Mouse (Mus musculus): Measurements from ENCODE around the gene Nav1. TPM values are rescaled to one million over a fixed set of nuclear protein-coding genes. Genes with fewer than 3 reads are reported as not detected.

The Nav1 gene
- total RNA-seq, 2 experiments from 2014 or later, result 232 to 237 TPM

DNA sequence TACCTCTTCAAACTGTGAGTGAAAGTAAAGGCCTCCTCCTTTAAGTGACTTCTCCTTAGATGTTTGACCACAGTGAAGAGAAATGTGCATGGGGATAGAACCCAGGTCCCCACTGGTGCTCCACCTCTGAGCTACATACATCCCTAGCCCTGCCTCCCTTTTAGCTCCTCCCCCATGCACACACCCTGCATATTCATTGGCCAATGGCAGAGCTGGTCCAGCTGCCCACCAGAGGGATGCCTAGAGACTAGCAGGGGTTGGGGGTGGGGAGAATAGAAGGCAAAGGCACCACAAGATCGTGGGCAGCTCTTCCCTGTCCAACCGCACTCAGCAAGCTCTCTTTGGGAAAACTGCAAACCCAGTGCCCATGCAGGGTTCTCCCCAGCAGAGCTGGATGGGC, 83.8 kb downstream of the Nav1 start:
- intact Hi-C loops (cut with DNase I), result no loop called here
- no peak for DNase-seq

DNA sequence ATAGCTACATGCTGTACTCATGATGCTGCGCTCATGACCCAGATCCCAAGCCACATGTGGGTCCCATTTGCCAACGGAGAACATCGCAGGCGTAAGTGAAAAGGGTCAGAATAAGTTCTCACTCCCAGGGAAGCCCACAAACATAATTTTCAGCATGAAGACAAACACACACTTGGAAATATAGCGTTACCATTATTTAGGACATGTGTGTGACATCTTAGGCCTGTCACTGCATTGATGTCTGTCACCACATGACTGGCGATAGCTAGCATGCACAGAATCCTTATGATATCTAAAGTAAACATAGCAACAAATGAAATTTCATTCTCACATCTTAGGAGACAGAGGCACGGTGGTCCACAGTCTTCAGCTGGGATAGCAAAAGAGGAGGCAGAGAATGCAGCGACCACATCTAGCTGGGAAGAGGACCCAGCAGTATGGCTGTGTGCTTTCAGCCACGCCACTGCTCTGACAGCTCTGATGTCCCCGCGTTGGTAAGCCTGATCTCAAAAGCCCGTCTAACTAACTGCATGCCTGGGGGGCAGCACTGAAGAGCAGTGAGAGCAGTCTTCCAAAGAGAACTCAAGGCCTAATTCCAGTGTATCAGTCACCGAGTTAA, 86.4 kb downstream of the Nav1 start:
- DNase-seq, result no peak
- intact Hi-C loops (cut with DNase I), result no loop called here

DNA sequence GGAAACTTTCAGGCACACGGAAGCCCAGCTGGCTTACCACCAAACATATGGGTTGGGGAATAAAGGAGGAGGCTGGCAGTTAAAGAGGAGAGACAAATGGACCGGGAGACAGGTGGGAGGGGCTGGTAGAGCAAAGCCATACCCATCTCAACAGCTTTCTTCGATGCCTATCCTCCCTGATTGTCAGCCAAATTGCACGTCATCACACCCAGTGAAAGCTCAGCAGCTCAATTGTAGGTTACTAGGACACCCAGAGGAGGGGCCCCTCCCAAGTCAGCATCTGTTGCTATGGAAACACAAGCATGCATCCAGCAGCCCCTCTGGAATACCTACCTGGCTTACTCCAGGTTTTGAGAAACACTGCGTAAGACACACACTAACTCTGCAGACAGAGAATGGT, 88.4 kb downstream of the Nav1 start:
- DNase-seq, result peak; percentile 35
- intact Hi-C loops (cut with DNase I), result no loop called here

DNA sequence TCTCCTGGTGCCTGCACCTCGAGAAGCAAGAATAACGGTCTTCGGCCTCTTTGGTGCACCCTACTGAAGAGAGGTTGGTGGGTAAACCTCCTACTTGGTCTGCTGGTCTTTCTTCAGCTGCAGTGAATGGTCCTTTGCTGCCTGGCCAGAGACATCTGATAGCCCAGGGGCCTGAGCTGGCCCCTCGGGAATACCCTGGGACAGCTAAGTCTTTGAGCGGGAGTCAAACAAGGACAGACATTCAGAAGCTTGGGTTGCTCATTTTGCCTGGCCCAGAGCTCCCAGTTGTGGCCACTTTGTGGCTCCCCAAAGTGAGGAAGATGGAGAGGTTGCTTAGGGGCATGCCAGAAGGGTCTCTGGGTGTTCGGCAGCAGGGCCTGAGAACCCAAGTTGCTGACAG, 89.6 kb downstream of the Nav1 start:
- intact Hi-C loops (cut with DNase I), result no loop called here
- no peak for DNase-seq

DNA sequence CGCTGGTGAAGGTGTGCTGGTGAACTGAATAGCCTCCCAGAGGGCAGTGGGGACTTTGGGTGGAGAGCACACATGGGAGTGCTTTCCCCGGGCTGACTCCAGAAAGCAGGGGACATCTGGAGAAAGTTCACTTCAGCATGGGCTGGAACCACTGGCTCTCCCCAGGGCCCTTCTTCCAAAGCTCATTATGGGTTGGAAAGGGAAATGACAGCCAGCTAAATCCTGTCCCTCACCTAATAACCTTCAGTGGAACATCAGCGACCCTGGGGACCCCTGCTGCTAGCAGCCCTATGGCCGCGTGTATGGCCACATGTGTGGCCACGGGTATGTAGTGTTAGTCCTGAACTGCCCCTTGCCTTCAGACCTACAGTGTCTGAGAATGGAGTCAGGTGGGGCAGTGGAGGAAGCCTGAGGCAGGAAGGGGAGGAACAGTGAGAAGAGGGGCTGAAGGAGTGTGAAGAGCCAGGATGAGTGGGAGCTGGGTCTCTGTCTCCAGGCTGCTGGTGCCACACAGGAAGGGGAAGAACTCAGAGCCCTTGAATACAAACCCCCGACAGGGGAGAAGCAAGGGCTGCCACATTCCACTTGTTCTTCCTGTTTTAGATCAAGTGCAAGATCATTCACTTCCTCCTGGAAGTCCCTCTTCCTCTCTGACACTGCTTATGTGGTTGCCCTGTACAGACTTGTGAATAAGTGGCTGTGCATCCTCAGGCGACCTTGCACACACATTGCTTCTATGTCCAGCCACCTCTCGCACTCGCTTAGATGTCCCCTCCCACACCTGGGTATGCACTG, 90.4 kb downstream of the Nav1 start:
- intact Hi-C loops (cut with DNase I), result no loop called here
- no peak for DNase-seq

DNA sequence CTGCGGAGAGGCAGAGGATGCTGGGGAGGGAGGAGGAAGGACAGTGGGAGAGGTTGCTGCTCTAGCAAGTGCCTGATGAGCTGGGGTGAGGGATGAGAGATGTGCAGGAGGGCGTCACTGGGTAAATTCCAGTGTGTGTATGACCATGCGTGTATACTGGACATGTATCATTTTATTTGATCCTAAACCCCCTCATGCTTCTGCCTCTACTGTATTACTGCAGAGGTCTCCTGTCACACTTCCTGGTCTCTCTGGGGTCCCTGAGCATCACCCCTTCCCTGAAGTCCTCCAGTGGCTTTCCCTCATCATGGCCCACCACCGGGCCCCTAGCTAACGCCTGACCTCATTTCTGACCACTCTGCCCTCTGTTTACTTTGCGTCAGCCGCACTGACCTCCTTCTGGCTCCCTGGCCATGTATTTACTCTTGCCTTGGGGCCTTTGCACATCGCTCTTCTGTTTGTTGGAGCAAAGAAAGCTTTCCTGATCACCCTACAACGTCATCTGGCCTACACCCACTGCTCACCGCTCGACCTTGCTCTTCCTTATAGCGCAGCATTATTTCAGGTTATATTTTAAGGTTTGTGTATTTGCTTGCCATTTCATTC, 91.4 kb downstream of the Nav1 start:
- intact Hi-C loops (cut with DNase I), result no loop called here
- no peak for DNase-seq

DNA sequence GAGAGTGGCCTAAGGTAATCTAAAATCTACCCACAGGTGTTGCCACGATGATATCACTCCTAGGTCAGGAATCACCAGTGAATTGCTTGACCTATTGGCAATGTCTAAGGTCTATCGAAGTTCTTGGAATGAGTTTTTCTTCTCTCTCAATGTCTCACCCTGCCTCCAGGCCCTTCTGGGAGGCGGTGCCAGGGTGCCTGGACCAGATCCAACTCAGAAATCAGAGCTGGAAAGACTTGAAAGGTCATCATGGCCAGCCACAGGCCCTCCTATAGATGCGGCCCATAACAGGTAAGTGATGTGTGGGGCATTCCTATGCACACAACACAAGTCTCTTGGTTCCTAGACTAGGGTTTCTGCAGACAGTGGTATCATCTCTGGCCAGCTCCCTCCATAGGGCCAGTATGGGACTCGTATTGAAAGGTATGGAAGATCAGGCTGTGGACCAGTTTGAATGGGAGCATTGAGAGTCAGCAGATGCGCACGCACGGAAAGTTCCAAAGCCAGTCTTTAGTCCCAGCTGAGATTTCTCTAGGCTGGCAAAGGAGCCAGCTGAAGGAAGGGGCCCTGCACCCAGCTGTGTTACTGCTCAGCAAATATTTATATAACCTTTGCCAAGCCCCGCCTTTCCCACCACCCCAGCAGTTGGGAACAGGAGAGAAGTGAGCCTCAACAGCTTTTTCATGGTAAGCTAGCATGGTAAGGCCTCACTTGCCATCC, 92.0 kb downstream of the Nav1 start:
- DNase-seq, result no peak
- intact Hi-C loops (cut with DNase I), result no loop called here

DNA sequence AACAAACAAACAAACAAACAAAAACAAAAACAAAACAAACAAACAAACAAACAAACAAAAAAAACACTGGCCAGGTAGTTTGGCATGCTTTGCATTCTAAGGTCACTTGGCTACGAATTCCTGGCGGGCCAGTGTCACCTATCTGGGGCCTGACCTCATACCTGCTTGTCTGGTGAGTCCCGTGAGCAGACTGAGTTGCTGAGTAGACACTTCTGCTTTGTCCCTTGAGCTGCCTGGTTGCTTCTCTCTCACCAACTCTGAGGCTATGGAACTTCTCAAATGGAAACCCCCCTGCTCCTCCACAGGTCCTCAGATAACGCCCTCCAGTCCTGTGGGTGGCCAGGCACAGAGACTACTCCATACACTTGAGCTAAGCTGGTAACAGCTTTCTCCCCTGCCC, 93.0 kb downstream of the Nav1 start:
- no peak for DNase-seq
- intact Hi-C loops (cut with DNase I), result no loop called here

DNA sequence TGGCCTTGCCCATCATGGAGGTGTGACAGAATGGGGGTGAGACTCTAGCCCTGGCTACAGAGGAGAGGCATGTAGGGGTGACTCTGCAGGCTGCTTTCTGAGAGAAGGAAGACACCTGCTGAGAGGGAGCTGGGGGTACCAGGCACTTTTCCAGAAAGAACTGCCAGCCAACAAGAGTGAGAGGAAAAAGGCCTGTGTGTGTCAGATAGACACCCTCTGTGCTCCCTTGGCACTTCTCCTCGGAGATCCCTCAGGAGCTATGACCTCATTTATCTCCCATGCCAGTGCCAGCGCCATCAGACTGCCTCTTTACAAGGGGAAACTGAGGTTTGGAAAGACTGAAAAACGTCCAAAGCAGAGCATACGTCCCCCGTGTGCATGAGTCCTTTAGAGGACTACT, 93.6 kb downstream of the Nav1 start:
- intact Hi-C loops (cut with DNase I), result no loop called here
- DNase-seq, result no peak

DNA sequence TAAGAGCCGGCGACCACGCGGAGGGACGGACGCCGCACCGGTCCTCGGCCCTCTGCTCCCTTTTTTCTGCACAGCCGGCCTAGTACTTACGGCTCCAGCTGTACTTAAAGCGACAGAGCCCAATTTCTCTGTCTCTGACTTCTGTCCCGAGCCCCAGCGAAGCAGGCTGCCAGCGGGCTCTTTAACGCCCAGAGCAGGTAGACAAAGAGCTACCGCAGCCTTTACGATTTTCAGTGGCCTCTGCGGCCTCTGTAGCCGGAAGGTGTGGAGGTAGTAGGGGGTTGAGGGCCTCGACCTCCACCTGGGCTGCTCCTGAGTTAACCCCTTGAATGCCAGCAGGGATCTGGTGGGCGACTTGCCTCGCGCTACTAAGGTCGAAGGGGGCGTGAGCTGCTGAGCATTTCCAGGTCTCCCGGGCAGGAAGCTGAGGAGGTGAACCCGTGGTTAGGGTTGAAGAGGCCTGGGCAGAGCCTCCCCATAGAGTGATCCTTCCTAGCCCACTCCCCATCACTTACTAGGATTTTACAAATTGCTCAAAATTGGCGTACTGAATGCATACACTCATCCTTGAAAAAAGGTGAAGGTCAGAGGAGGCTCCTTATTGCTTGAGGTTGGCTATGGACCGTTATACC, 96.6 kb downstream of the Nav1 start:
- no peak for DNase-seq
- intact Hi-C loops (cut with DNase I), result no loop called here

DNA sequence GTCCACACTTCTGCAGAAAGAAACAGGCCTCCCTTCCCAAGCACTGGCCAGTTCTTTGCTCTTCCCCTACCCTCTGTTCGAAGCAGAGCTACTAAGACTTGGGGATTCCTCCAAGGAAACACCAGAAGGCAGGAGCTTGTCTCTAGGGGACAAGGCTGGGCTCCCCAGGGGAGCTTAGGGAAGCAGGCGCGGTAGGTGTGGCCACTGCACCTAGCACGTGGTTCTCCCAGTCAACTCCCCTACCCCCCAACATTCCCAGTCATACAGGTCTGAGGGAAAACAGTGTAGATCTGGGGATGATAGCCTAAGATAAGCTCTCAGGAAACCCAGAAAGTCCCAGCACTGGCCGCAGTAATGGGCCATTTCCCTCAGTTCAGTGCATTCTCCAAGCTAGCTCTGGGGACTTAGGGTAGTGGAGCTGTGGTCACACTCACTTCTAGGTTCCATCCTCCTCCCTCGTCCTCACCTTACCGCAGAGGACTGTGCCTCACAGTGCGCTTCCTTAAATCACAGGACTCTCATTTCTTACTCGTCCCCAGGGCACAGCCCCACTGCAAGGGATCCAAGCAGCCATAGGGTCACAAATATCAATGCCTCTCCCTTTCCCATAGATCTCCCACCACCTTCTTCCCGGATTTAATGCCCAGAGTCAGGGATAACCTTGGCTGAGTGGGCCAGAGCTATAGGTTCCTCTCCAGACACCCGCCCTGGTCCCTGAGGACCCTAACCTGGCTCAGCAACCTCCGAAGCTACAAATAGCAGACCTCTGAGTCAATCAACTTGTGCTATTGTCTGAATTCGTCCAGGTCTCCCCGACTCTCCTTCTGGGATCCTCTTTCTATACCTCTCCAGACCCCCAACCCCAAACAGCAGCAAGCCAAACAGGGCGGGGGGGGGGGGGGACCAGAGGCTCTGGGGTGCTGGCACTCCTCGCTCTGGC, 97.7 kb downstream of the Nav1 start:
- no peak for DNase-seq
- intact Hi-C loops (cut with DNase I), result no loop called here

DNA sequence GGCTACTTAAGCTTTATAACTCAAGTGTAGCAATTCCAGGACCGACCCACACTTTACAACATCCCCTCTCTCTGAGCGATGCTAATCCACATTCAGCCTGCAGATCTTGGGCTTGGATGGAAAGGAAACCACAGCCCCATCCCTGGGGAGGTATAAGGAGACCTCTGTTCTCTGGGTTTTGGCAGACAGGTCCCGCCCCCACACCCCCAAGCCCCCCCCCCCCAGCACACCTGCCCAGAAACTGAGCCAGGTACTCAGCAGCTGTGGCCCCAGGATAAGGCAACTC, 98.8 kb downstream of the Nav1 start:
- intact Hi-C loops (cut with DNase I), result no loop called here

DNA sequence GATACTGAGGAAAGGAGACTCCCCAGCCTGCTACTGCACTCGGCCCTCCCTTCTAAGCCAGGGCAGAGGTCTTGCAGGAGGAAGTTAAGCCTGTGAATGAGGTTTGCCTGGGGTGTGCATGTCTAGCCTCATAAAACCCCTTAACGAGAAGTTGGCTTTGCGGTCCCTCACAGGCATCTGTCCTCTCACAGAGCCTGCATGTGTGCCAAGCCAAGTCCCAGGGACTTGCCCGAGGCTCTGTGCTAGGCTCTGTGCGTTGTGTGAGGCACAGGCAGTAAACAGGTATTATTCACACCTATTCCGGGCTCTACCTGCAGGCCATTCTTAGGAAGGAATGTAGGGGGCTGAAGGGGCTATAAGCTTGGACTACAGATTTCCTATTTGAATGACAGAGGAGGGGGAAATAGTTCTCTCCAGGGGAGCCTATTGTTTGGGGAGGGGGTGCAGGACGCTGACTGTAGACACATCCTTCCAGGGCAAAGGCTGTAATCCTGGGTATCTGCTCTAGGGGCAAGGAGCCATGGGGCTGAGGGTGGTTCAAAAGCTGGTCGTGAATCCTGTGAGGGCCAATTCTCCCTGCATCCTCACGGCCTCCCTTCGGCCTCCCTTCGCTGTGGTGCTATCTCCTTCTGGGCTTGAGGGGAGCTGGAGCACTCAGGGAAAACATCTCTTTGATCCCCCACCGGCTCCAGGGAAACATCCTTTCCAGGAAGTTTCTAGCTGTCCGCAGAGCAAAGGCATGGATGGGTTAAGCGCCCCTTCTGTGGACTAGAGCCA, 99.3 kb downstream of the Nav1 start:
- intact Hi-C loops (cut with DNase I), result no loop called here
- DNase-seq, result no peak

More for the DNA sequence above, 98.8 kb downstream of the Nav1 start:
- no peak for DNase-seq

DNA sequence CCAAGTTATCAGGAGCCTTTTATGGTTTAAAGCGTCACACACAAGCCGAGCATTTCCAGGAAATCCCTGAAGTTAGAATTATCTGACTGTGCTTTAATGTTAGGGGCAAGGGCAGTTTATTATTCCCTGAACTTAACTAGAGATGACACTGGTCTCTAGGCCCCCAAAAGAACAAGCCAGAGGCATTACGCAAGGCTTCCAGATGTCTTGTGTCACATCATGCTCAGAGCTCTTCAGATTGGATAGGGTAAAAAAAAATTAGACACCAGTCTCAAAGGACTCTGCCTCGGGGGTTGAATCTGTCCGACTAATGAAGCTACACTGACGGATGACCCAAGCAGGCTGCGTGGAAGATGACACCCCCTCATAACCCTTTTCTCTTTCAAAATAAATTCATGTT, 101.6 kb downstream of the Nav1 start:
- intact Hi-C loops (cut with DNase I), result no loop called here
- DNase-seq, result no peak

DNA sequence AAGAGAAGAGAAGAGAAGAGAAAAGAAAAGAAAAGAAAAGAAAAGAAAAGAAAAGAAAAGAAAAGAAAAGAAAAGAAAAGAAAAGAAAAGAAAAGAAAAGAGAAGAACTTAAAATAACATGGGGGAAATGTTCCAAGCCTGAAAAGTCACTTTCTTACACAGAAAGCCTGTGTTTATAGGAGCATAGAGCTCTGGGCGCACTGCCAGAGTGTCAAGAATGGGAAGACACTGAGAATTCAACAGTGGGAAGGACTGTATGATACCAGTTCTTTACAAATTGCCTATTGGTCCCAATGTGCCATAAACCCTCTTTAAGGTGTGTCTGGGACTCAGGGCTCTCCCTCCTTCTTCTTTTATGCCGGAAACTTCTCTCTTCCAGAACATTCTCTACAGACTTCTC, 103.7 kb downstream of the Nav1 start:
- intact Hi-C loops (cut with DNase I), result no loop called here
- peak; percentile 54 for DNase-seq

DNA sequence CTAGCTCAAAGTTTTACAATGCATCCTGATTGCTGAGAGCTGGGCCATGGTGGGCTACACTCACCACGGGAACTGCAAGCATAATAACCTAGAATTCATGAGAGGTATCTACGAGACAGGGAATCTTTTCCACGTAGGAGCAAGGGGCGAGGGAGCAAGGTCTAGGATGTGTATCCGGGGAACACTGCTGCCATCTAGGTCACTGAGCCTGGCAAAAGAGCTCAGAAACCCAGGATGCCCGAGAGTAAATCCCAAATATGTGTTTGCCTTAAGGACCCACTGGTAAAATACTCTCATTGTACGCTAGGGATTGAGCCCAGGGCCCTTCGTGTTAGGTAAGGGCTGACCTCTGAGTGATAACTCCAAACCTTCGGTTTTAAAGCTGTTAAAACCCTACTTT, 104.3 kb downstream of the Nav1 start:
- no peak for DNase-seq
- intact Hi-C loops (cut with DNase I), result no loop called here

DNA sequence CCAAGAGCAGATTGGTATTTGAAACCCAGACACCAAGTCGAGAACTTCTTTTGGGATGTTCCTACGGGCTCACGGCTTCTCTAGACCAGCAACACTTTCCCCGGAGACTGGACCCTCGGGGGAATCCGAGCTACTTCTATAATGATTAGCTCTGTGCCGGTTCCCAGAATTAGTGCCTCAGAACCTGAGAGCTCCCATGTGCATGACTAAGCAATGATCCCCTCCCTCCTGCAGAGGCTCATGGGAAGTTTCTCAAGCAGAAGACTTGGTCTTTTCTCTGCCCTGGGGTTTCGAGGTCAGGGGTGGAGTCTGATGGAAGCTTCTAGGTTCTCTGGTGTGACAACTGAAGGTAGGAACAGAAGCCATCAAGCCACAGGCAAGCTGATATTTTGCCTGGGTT, 105.0 kb downstream of the Nav1 start:
- no peak for DNase-seq
- intact Hi-C loops (cut with DNase I), result no loop called here

DNA sequence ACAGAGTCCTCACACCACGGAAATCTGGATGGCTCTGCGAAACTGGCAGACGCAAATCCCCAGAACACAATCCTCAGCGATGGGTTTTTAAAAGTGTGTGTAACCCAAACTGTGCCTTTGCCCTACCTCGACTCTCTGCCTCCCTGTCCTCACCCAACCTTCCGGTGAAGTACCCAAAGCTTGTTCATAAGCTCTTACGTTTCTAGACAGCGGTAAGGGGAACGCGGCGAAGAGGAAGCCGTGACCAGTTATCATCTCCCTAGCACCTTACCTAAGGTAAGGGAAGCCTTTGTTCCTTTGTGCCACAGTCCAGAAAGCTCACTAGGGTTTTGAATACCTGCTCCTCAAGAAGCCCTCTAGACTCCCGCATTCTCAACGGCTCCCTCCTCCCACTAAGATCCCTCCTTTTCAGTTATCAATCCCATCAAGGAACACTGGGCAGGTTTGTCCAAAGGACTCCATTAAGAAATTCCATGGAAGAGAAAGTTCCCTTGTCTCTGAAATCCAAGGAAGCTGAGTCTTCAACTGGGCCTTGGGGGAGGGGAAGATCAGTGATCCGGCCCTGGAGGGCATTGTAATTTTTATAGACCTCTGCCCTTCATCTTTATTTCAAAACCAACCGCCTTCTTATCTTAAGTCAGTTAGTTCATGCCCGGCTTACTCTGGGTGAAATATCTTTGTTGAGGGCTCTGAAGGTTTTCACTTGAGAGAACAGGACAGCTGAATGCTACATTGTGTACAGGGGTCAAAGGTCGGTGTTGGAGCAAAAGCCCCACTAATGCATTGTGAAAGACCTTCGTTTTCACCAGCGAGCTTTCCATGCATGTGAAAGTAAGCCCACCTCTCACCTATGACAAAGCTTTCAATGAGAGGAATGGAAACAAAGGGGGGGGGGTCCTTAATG, 108.4 kb downstream of the Nav1 start:
- intact Hi-C loops (cut with DNase I), result no loop called here
- no peak for DNase-seq
